Mouse (Mus musculus) intestine, embryonic 15.5 days (tissue): Measurements from ENCODE around the gene Prkce. TPM values are rescaled to one million over a fixed set of nuclear protein-coding genes. Genes with fewer than 3 reads are reported as not detected.

Source experiments
- ATAC-seq: fragments of 200-750 bp; cut with Nextera tagmentation; 2 replicates; pipeline ENCODE4 v1.8.0; 2017; ENCODE audit warnings: moderate TSS enrichment, moderate library complexity
- H3K27ac ChIP-seq: fragments of 300-500 bp; sonication (generic); 2 replicates; pipeline ENCODE4 v1.5.1; 2015; ENCODE audit warnings: mild to moderate bottlenecking, inconsistent platforms
- H3K27me3 ChIP-seq: fragments of 300-500 bp; sonication (generic); replicated peaks from 2 replicates; pipeline ENCODE4 v1.6.1; 2015; ENCODE audit warnings: inconsistent platforms
- H3K36me3 ChIP-seq: fragments of 300-500 bp; sonication (generic); 2 replicates; pipeline ENCODE4 v1.6.1; 2015; ENCODE audit warnings: inconsistent platforms
- H3K4me1 ChIP-seq: fragments of 300-500 bp; sonication (generic); replicated peaks from 2 replicates; pipeline ENCODE4 v1.6.1; 2015; ENCODE audit warnings: inconsistent platforms
- H3K4me2 ChIP-seq: fragments of 300-500 bp; sonication (generic); replicated peaks from 2 replicates; pipeline ENCODE4 v1.6.1; 2015; ENCODE audit warnings: mild to moderate bottlenecking, inconsistent platforms
- H3K4me3 ChIP-seq: fragments of 300-500 bp; sonication (generic); replicated peaks from 2 replicates; pipeline ENCODE4 v1.5.1; 2015; ENCODE audit warnings: inconsistent platforms
- H3K9ac ChIP-seq: fragments of 300-500 bp; sonication (generic); 2 replicates; pipeline ENCODE4 v1.6.1; 2015; ENCODE audit warnings: inconsistent platforms
- H3K9me3 ChIP-seq: fragments of 300-500 bp; sonication (generic); 2 replicates; pipeline ENCODE4 v1.6.1; 2016; ENCODE audit warnings: inconsistent platforms
- WGBS: fragments of 180-500 bp; shearing (Covaris S2); methylation state at CpG from one replicate; pipeline ENCODE4 v1.1.7; 2015; 5-methylcytosine and 5-hydroxymethylcytosine counted together
- polyA plus RNA-seq: library from polyadenylated mRNA; unstranded; fragments of >200 nt; fragmentation: Nextera tagmentation; extraction: Ambion mirVana; gene quantifications from 2 replicates; pipeline ENCODE4 v1.2.1, GENCODE M21; 2015

Prkce gene
- polyA plus RNA-seq, 1 experiment from 2014 or later = 6.6 TPM

- H3K9ac ChIP-seq = no peak overlapping the region
- no peaks in the 10 kb centered on the region for H3K27me3 ChIP-seq
- H3K27ac ChIP-seq = no peak overlapping the region
- peaks cover 8% of the 10 kb centered on the region; the same call in 1 of the 2 replicates for H3K4me1 ChIP-seq
- no peak overlapping the region for H3K4me2 ChIP-seq
- no peak overlapping the region for H3K4me3 ChIP-seq
- 63% methylated on average over 5 of the region's 5 CpGs for WGBS
- H3K9me3 ChIP-seq = no peaks in the 10 kb centered on the region
- no peak for ATAC-seq
- H3K36me3 ChIP-seq = no peaks in the 10 kb centered on the region
Observed at GRCm38 (mm10) chr17:86322840-86323239, 155.3 kb downstream of the Prkce start.

- no peak overlapping the region for H3K9ac ChIP-seq
- no peak overlapping the region for H3K4me2 ChIP-seq
- H3K4me3 ChIP-seq = no peak overlapping the region
- WGBS = 40% methylated on average over 4 of the region's 4 CpGs
- H3K9me3 ChIP-seq = no peaks in the 10 kb centered on the region
- H3K36me3 ChIP-seq = no peaks in the 10 kb centered on the region
- no peaks in the 10 kb centered on the region for H3K27me3 ChIP-seq
- H3K4me1 ChIP-seq = peaks cover 8% of the 10 kb centered on the region; the same call in 1 of the 2 replicates
- H3K27ac ChIP-seq = no peak overlapping the region
- no peak for ATAC-seq
Observed at GRCm38 (mm10) chr17:86323310-86323709, 155.7 kb downstream of the Prkce start.

GRCm38 (mm10) chr17:86323909-86324686, 156.5 kb downstream of the Prkce start:
- Histone ChIP-seq H3K36me3 (no peaks in the 10 kb centered on the region), H3K9ac (no peak overlapping the region), H3K4me3 (no peak overlapping the region), H3K4me1 (peaks cover 11% of the 10 kb centered on the region), H3K27ac (no peak overlapping the region), H3K4me2 (no peak overlapping the region), H3K27me3 (no peaks in the 10 kb centered on the region), H3K9me3 (no peaks in the 10 kb centered on the region)
- 44% methylated on average over 6 of the region's 6 CpGs for WGBS
- ATAC-seq = 0 out of 2 replicates have a peak, but pooled peaks have one; percentile 9

GRCm38 (mm10) chr17:86324756-86325155, 157.2 kb downstream of the Prkce start:
- no peak for ATAC-seq
- 49% methylated on average over 7 of the region's 7 CpGs for WGBS
- H3K36me3 ChIP-seq = no peaks in the 10 kb centered on the region
- no peak overlapping the region for H3K27ac ChIP-seq
- H3K9ac ChIP-seq = no peak overlapping the region
- no peaks in the 10 kb centered on the region for H3K27me3 ChIP-seq
- H3K9me3 ChIP-seq = no peaks in the 10 kb centered on the region
- peaks cover 18% of the 10 kb centered on the region for H3K4me1 ChIP-seq
- no peak overlapping the region for H3K4me3 ChIP-seq
- H3K4me2 ChIP-seq = no peak overlapping the region

GRCm38 (mm10) chr17:86325317-86325716, 157.7 kb downstream of the Prkce start:
- no peaks in the 10 kb centered on the region for H3K36me3 ChIP-seq
- no peak overlapping the region for H3K9ac ChIP-seq
- no peaks in the 10 kb centered on the region for H3K9me3 ChIP-seq
- H3K27me3 ChIP-seq = no peaks in the 10 kb centered on the region
- ATAC-seq = no peak
- H3K4me3 ChIP-seq = no peak overlapping the region
- H3K4me2 ChIP-seq = no peak overlapping the region
- H3K4me1 ChIP-seq = peaks cover 23% of the 10 kb centered on the region
- no peak overlapping the region for H3K27ac ChIP-seq
- 74% methylated on average over 10 of the region's 10 CpGs for WGBS

- no peak for ATAC-seq
- H3K9me3 ChIP-seq = no peaks in the 10 kb centered on the region
- H3K4me3 ChIP-seq = no peak overlapping the region
- H3K4me2 ChIP-seq = no peak overlapping the region
- no peaks in the 10 kb centered on the region for H3K27me3 ChIP-seq
- no peaks in the 10 kb centered on the region for H3K36me3 ChIP-seq
- no peak overlapping the region for H3K27ac ChIP-seq
- H3K9ac ChIP-seq = no peak overlapping the region
- WGBS = 77% methylated on average over 4 of the region's 4 CpGs
- H3K4me1 ChIP-seq = peaks cover 34% of the 10 kb centered on the region
Observed at GRCm38 (mm10) chr17:86327958-86328357, 160.4 kb downstream of the Prkce start.

GRCm38 (mm10) chr17:86329273-86330075, 161.9 kb downstream of the Prkce start:
- ATAC-seq = peak; percentile 59; the same call in 1 of the 2 replicates
- Histone ChIP-seq H3K4me2 (peak overlapping the region; percentile 48), H3K9ac (no peak overlapping the region), H3K27me3 (no peaks in the 10 kb centered on the region), H3K4me1 (peaks cover 27% of the 10 kb centered on the region), H3K9me3 (no peaks in the 10 kb centered on the region), H3K27ac (peak overlapping the region; percentile 64; the same call in 1 of the 2 replicates), H3K4me3 (no peak overlapping the region), H3K36me3 (no peaks in the 10 kb centered on the region)
- 12% methylated on average over 16 of the region's 16 CpGs for WGBS

GRCm38 (mm10) chr17:86330076-86330955, 162.7 kb downstream of the Prkce start:
- no peaks in the 10 kb centered on the region for H3K36me3 ChIP-seq
- peak; percentile 48; the same call in 1 of the 2 replicates for ATAC-seq
- peaks cover 26% of the 10 kb centered on the region for H3K4me1 ChIP-seq
- H3K4me2 ChIP-seq = no peak overlapping the region
- no peak overlapping the region for H3K4me3 ChIP-seq
- H3K9ac ChIP-seq = no peak overlapping the region
- H3K9me3 ChIP-seq = no peaks in the 10 kb centered on the region
- WGBS = 42% methylated on average over 16 of the region's 16 CpGs
- H3K27me3 ChIP-seq = no peaks in the 10 kb centered on the region
- peak overlapping the region; percentile 64 for H3K27ac ChIP-seq

- H3K9ac ChIP-seq = no peak overlapping the region
- ATAC-seq = no peak
- WGBS = 74% methylated on average over 8 of the region's 8 CpGs
- H3K4me1 ChIP-seq = peaks cover 31% of the 10 kb centered on the region
- no peak overlapping the region for H3K4me2 ChIP-seq
- no peaks in the 10 kb centered on the region for H3K36me3 ChIP-seq
- H3K9me3 ChIP-seq = no peaks in the 10 kb centered on the region
- H3K27me3 ChIP-seq = no peaks in the 10 kb centered on the region
- H3K4me3 ChIP-seq = no peak overlapping the region
- no peak overlapping the region for H3K27ac ChIP-seq
Observed at GRCm38 (mm10) chr17:86331835-86332234, 164.2 kb downstream of the Prkce start.

GRCm38 (mm10) chr17:86334990-86335389, 167.4 kb downstream of the Prkce start:
- no peak overlapping the region for H3K4me2 ChIP-seq
- no peaks in the 10 kb centered on the region for H3K27me3 ChIP-seq
- H3K27ac ChIP-seq = no peak overlapping the region
- peak; percentile 81 for ATAC-seq
- no peak overlapping the region for H3K4me3 ChIP-seq
- WGBS = 76% methylated on average over 4 of the region's 4 CpGs
- no peaks in the 10 kb centered on the region for H3K9me3 ChIP-seq
- H3K36me3 ChIP-seq = no peaks in the 10 kb centered on the region
- H3K9ac ChIP-seq = no peak overlapping the region
- H3K4me1 ChIP-seq = peaks cover 20% of the 10 kb centered on the region

GRCm38 (mm10) chr17:86336652-86337073, 169.1 kb downstream of the Prkce start:
- WGBS = 57% methylated on average over 4 of the region's 4 CpGs
- ATAC-seq = peak; percentile 38; the same call in 1 of the 2 replicates
- no peak overlapping the region for H3K27ac ChIP-seq

More at GRCm38 (mm10) chr17:86336652-86337073, 169.1 kb downstream of the Prkce start:
- no peak overlapping the region for H3K4me3 ChIP-seq
- no peaks in the 10 kb centered on the region for H3K9me3 ChIP-seq
- H3K9ac ChIP-seq = no peak overlapping the region
- no peak overlapping the region for H3K4me2 ChIP-seq
- H3K36me3 ChIP-seq = no peaks in the 10 kb centered on the region
- H3K4me1 ChIP-seq = peaks cover 6% of the 10 kb centered on the region; the same call in 1 of the 2 replicates
- no peaks in the 10 kb centered on the region for H3K27me3 ChIP-seq
